Mouse (Mus musculus) kidney, adult 9 months (tissue): ENCODE results near the gene Rb1.
A peak's percentile ranks its signal among the peaks of the same experiment; 100 is the strongest.

Source experiments
- DNase-seq: peaks from one replicate; pipeline ENCODE4 v3.0.0; 2022

Rb1 gene

GRCm38 (mm10) chr14:73325456-73326381 lies at the start of gene Rb1:
Gene Rb1 (minus strand): TSS chr14:73325822.
- DNase-seq: peak; percentile 83

- DNase-seq: peak; percentile 94
Observed at GRCm38 (mm10) chr14:73374315-73374890, 48.8 kb upstream of the Rb1 start.

GRCm38 (mm10) chr14:73373606-73374005 lies 48.0 kb upstream of the Rb1 start:
- no peak for DNase-seq

GRCm38 (mm10) chr14:73372990-73373389 lies 47.4 kb upstream of the Rb1 start:
- DNase-seq: no peak

GRCm38 (mm10) chr14:73371577-73371976 lies 46.0 kb upstream of the Rb1 start:
- DNase-seq: no peak

GRCm38 (mm10) chr14:73370695-73371372 lies 45.2 kb upstream of the Rb1 start:
- peak; percentile 63 for DNase-seq

- no peak for DNase-seq
Observed at GRCm38 (mm10) chr14:73370078-73370670, 44.6 kb upstream of the Rb1 start.

GRCm38 (mm10) chr14:73369634-73370033 lies 44.0 kb upstream of the Rb1 start:
- DNase-seq: no peak

GRCm38 (mm10) chr14:73368966-73369365 lies 43.3 kb upstream of the Rb1 start:
- no peak for DNase-seq

GRCm38 (mm10) chr14:73368221-73368620 lies 42.6 kb upstream of the Rb1 start:
- no peak for DNase-seq

GRCm38 (mm10) chr14:73366278-73366677 lies 40.7 kb upstream of the Rb1 start:
- no peak for DNase-seq

GRCm38 (mm10) chr14:73363782-73364181 lies 38.2 kb upstream of the Rb1 start:
- DNase-seq: no peak

GRCm38 (mm10) chr14:73354700-73355099 lies 29.1 kb upstream of the Rb1 start:
- no peak for DNase-seq

GRCm38 (mm10) chr14:73351118-73351517 lies 25.5 kb upstream of the Rb1 start:
- peak; percentile 81 for DNase-seq

- no peak for DNase-seq
Observed at GRCm38 (mm10) chr14:73350029-73350428, 24.4 kb upstream of the Rb1 start.

- DNase-seq: peak; percentile 78
Observed at GRCm38 (mm10) chr14:73349061-73349670, 23.5 kb upstream of the Rb1 start.

- DNase-seq: peak; percentile 46
Observed at GRCm38 (mm10) chr14:73347302-73347701, 21.7 kb upstream of the Rb1 start.

- DNase-seq: no peak
Observed at GRCm38 (mm10) chr14:73345614-73346013, 20.0 kb upstream of the Rb1 start.

- DNase-seq: no peak
Observed at GRCm38 (mm10) chr14:73340051-73340755, 14.6 kb upstream of the Rb1 start.

- no peak for DNase-seq
Observed at GRCm38 (mm10) chr14:73339615-73340014, 14.0 kb upstream of the Rb1 start.

- no peak for DNase-seq
Observed at GRCm38 (mm10) chr14:73336316-73337080, 10.9 kb upstream of the Rb1 start.
